Mouse (Mus musculus) liver, embryonic 13.5 days (tissue): ENCODE results near the gene Gpd1l. TPM values are rescaled to one million over a fixed set of nuclear protein-coding genes. Genes with fewer than 3 reads are reported as not detected.
"Not testable (repeated sequence)": the region's sequence is repeated elsewhere in the genome, so short reads cannot be mapped to it uniquely, and the experiment has no call there.

ENCODE experiments used
- ATAC-seq: fragments of 200-750 bp; cut with Nextera tagmentation; 2 replicates; pipeline ENCODE4 v1.8.0; 2017; ENCODE audit warnings: low read depth, mild to moderate bottlenecking, moderate number of reproducible peaks, moderate library complexity
- DNase-seq: peaks from one replicate; pipeline ENCODE4 v3.0.0; 2022
- H3K27ac ChIP-seq: fragments of 300-500 bp; sonication (generic); 2 replicates; pipeline ENCODE4 v1.5.1; 2015; ENCODE audit warnings: moderate library complexity, mild to moderate bottlenecking, inconsistent platforms
- H3K27me3 ChIP-seq: fragments of 300-500 bp; sonication (generic); 2 replicates; pipeline ENCODE4 v1.6.1; 2015; ENCODE audit warnings: mild to moderate bottlenecking, inconsistent platforms
- H3K36me3 ChIP-seq: fragments of 300-500 bp; sonication (generic); 2 replicates; pipeline ENCODE4 v1.6.1; 2015; ENCODE audit warnings: mild to moderate bottlenecking, inconsistent platforms
- H3K4me1 ChIP-seq: fragments of 300-500 bp; sonication (generic); replicated peaks from 2 replicates; pipeline ENCODE4 v1.6.1; 2015; ENCODE audit warnings: inconsistent platforms
- H3K4me2 ChIP-seq: fragments of 300-500 bp; sonication (generic); 2 replicates; pipeline ENCODE4 v1.6.1; 2015; ENCODE audit warnings: inconsistent platforms, mild to moderate bottlenecking, moderate library complexity
- H3K4me3 ChIP-seq: fragments of 300-500 bp; sonication (generic); replicated peaks from 2 replicates; pipeline ENCODE4 v1.5.1; 2015; ENCODE audit warnings: mild to moderate bottlenecking, inconsistent platforms
- H3K9ac ChIP-seq: fragments of 300-500 bp; sonication (generic); 2 replicates; pipeline ENCODE4 v1.6.1; 2015; ENCODE audit warnings: mild to moderate bottlenecking, inconsistent platforms
- H3K9me3 ChIP-seq: fragments of 300-500 bp; sonication (generic); replicated peaks from 2 replicates; pipeline ENCODE4 v1.6.1; 2016; ENCODE audit warnings: inconsistent platforms
- WGBS: fragments of 180-500 bp; shearing (Covaris S2); methylation state at CpG from one replicate; pipeline ENCODE4 v1.1.7; 2015; ENCODE audit not compliant: insufficient replicate concordance; 5-methylcytosine and 5-hydroxymethylcytosine counted together
- polyA plus RNA-seq: library from polyadenylated mRNA; unstranded; fragments of >200 nt; fragmentation: Nextera tagmentation; extraction: Ambion mirVana; gene quantifications from 2 replicates; pipeline ENCODE4 v1.2.1, GENCODE M21; 2015

Gene Gpd1l
- 7.2 and 8.5 TPM in 2 replicates for polyA plus RNA-seq

GRCm38 (mm10) chr9:114933723-114934171, at the start of gene Gpd1l:
Gpd1l (minus strand) TSS chr9:114933987.
- under 1% methylated on average over 30 of the region's 30 CpGs for WGBS
- ATAC-seq, result peak; percentile 98
- H3K9me3 ChIP-seq, result no peaks in the 10 kb centered on the region

GRCm38 (mm10) chr9:114982689-114983360, 49.0 kb upstream of the Gpd1l start, which contains the start of gene Rps27rt:
Rps27rt (minus strand) TSS chr9:114982739.
- peaks cover 32% of the 10 kb centered on the region for H3K27me3 ChIP-seq

More at GRCm38 (mm10) chr9:114933723-114934171, at the start of gene Gpd1l:
- H3K4me3 ChIP-seq, result peak within 1 kb of the TSS; percentile 75
- peak within 1 kb of the TSS; percentile 76 for H3K9ac ChIP-seq
- peaks cover 28% of the 10 kb centered on the region for H3K4me1 ChIP-seq
- peak within 1 kb of the TSS; percentile 72 for H3K27ac ChIP-seq
- no peaks in the 10 kb centered on the region for H3K36me3 ChIP-seq
- no peaks in the 10 kb centered on the region for H3K27me3 ChIP-seq
- H3K4me2 ChIP-seq, result peak within 1 kb of the TSS; percentile 93
- DNase-seq, result peak; percentile 94

GRCm38 (mm10) chr9:114979969-114980368, 46.2 kb upstream of the Gpd1l start:
- Histone ChIP-seq H3K4me2 (no peak overlapping the region), H3K4me3 (no peak overlapping the region)

More at GRCm38 (mm10) chr9:114982689-114983360, 49.0 kb upstream of the Gpd1l start, which contains the start of gene Rps27rt:
- H3K4me2 ChIP-seq, result no peak within 1 kb of the TSS
- H3K4me1 ChIP-seq, result peaks cover 3% of the 10 kb centered on the region
- H3K27ac ChIP-seq, result no peak within 1 kb of the TSS
- H3K4me3 ChIP-seq, result no peak within 1 kb of the TSS
- no peak for DNase-seq
- H3K9ac ChIP-seq, result no peak within 1 kb of the TSS
- H3K9me3 ChIP-seq, result peaks cover 2% of the 10 kb centered on the region; the same call in 1 of the 2 replicates
- 77% methylated on average over 16 of the region's 16 CpGs for WGBS
- no peak for ATAC-seq
- no peaks in the 10 kb centered on the region for H3K36me3 ChIP-seq

GRCm38 (mm10) chr9:114978281-114979111, 44.7 kb upstream of the Gpd1l start, which contains the start of gene Osbpl10:
Osbpl10 (plus strand) TSS chr9:114978569.
- Histone ChIP-seq H3K27me3 (peaks cover 56% of the 10 kb centered on the region), H3K4me2 (peak within 1 kb of the TSS; percentile 68), H3K36me3 (no peaks in the 10 kb centered on the region), H3K4me1 (peaks cover 5% of the 10 kb centered on the region), H3K9me3 (no peaks in the 10 kb centered on the region), H3K9ac (peak within 1 kb of the TSS; percentile 39; the same call in 1 of the 2 replicates), H3K27ac (no peak within 1 kb of the TSS), H3K4me3 (peak within 1 kb of the TSS; percentile 57)
- ATAC-seq, result peak; percentile 36; the same call in 1 of the 2 replicates
- 1% methylated on average over 51 of the region's 86 CpGs for WGBS
- no peak for DNase-seq

More at GRCm38 (mm10) chr9:114979969-114980368, 46.2 kb upstream of the Gpd1l start:
- WGBS, result 49% methylated on average over 6 of the region's 6 CpGs
- no peak overlapping the region for H3K27ac ChIP-seq
- H3K9ac ChIP-seq, result no peak overlapping the region
- DNase-seq (no peak), ATAC-seq (no peak)
- peaks cover 56% of the 10 kb centered on the region for H3K27me3 ChIP-seq
- H3K4me1 ChIP-seq, result peaks cover 5% of the 10 kb centered on the region
- no peaks in the 10 kb centered on the region for H3K36me3 ChIP-seq
- peaks cover 2% of the 10 kb centered on the region; the same call in 1 of the 2 replicates for H3K9me3 ChIP-seq

GRCm38 (mm10) chr9:114977461-114978280, 43.9 kb upstream of the Gpd1l start:
- Histone ChIP-seq H3K27me3 (peaks cover 56% of the 10 kb centered on the region), H3K9ac (peak overlapping the region; percentile 39; the same call in 1 of the 2 replicates), H3K36me3 (no peaks in the 10 kb centered on the region), H3K4me3 (peak overlapping the region; percentile 57), H3K9me3 (no peaks in the 10 kb centered on the region), H3K27ac (no peak overlapping the region), H3K4me1 (peaks cover 5% of the 10 kb centered on the region), H3K4me2 (peak overlapping the region; percentile 68)
- DNase-seq (no peak), ATAC-seq (no peak; the same call in 1 of the 2 replicates)
- 6% methylated on average over 31 of the region's 31 CpGs for WGBS

DNA sequence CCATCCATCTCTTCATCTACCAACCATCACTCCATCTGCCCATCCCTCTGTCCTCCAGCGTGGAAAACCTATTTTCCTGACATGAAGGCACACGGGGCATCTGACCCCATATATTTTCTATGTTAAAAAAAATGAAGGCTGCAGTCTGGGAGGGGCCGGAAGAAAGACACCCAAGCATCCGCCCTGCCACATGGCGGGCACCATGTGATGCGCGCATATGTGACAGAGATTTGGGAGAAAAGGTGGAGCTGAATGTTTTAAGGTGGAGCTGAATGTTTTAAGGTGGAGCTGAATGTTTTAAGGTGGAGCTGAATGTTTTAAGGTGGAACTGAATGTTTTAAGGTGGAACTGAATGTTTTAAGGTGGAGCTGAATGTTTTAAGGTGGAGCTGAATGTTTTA, 32.5 kb upstream of the Gpd1l start:
- not testable (repeated sequence) for H3K9ac ChIP-seq, H3K9me3 ChIP-seq, ATAC-seq, H3K27ac ChIP-seq, H3K36me3 ChIP-seq, H3K4me2 ChIP-seq, H3K27me3 ChIP-seq, H3K4me3 ChIP-seq, DNase-seq, H3K4me1 ChIP-seq
- 72% methylated on average over 7 of the region's 7 CpGs for WGBS

DNA sequence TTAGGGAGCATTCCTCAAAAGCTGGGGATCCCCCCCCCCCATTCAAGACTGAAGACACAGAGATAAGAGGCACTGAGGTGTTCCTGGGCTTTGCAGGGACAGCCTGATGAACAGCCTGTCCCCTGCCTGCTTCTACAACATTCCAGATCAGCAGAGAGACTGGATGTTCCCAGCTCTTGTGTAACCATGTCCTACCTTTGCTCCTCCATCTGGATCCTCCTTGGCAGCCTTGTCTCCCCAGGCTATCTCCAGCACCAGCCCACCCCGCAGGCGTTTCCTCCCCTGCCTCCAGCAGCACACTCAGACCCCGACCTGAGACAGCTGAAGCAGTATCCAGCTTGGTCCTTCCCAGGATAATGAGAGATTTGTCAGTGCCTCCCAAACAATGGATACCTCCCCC, 30.3 kb upstream of the Gpd1l start:
- H3K4me3 ChIP-seq, result no peak overlapping the region
- H3K4me1 ChIP-seq, result no peaks in the 10 kb centered on the region
- DNase-seq (no peak), ATAC-seq (no peak)
- H3K9ac ChIP-seq, result no peak overlapping the region
- no peaks in the 10 kb centered on the region for H3K36me3 ChIP-seq
- no peak overlapping the region for H3K27ac ChIP-seq
- 0 out of 2 replicates have a peak, but pooled peaks cover 2% of the 10 kb centered on the region for H3K9me3 ChIP-seq
- no peaks in the 10 kb centered on the region for H3K27me3 ChIP-seq
- 21% methylated on average over 3 of the region's 3 CpGs for WGBS
- H3K4me2 ChIP-seq, result no peak overlapping the region

DNA sequence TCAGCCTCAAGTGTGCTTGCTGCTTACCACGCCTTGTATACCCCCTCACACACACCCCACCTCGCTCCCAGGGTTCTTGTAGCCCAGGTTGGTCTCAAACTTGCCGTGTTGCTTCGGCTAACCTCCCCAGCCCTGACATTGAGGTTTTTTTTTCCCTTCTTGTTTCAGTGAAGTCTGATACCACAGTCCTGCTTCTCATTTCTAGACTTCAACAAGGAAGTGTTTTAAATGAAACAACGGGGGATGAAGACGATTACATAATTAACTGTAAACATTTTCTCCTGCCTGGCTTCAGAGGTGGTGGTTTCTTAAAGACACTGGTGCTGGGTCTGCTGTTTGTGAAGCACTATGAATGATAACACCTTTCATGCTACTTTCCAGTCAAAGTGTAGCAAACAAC, 27.1 kb upstream of the Gpd1l start:
- Histone ChIP-seq H3K27ac (no peak overlapping the region), H3K36me3 (no peaks in the 10 kb centered on the region), H3K4me2 (no peak overlapping the region), H3K9me3 (0 out of 2 replicates have a peak, but pooled peaks cover 2% of the 10 kb centered on the region), H3K4me3 (no peak overlapping the region), H3K27me3 (no peaks in the 10 kb centered on the region), H3K4me1 (no peaks in the 10 kb centered on the region), H3K9ac (no peak overlapping the region)
- no peak for DNase-seq
- ATAC-seq, result no peak
- WGBS, result 55% methylated on average over 6 of the region's 6 CpGs

DNA sequence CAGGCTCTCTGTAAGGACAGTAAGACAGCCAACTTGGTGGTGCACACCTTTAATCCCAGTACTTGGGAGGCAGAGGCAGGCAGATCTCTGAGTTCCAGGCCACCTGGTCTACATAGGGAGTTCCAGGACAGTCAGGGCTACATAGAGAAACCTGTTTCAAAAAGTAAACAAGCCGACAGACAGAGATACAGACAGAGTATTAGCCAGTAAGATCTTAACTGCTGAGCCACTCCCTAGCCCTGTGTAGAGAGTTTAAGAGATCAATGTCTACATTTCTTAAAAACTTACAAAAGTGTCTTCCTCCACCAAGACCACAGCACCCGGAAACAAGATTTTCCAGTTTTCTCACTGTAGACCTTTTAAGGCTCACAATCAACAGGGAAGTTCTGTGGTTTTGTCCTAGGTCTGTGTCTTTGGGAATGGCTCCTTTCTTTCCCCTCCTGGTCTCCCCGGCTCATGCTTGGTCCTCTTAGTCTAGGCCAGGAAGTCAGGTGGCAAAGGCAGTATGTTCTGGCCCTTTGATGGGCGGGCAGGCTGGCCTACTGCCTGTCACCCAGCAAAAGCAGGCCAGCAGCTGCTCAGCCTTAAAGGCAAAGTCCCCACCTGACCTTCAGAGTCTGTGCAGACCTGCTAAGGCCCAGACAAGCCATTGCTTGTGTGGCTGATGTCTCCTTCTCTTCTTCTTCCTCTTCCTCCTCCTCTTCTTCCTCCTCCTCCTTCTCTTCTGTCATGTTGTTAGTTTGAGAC, 26.4 kb upstream of the Gpd1l start:
- Histone ChIP-seq H3K27ac (no peak overlapping the region), H3K9ac (no peak overlapping the region), H3K27me3 (no peaks in the 10 kb centered on the region), H3K9me3 (0 out of 2 replicates have a peak, but pooled peaks cover 2% of the 10 kb centered on the region), H3K4me3 (no peak overlapping the region), H3K4me2 (no peak overlapping the region), H3K4me1 (0 out of 2 replicates have a peak, but pooled peaks cover under 1% of the 10 kb centered on the region), H3K36me3 (no peaks in the 10 kb centered on the region)
- WGBS, result 54% methylated on average over 4 of the region's 4 CpGs
- DNase-seq (no peak), ATAC-seq (no peak)

DNA sequence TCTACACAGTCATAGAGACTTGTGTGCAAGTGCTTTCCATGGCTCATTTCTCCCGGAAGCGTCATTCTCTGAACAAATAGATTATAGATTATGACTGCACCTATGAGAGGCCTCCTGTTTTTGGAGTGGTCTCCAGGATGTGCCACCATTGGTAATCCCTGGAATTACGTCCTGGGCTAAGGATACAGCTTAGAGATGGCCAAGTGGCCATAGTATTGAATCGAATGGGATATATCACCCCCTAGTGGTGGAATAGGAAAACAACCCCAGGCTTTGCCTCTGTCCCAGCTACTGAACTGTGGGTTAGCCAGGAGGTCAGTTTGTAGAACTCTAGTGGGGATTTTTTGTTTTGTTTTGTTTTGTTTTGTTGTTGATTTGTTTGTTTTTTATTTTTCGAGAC, 23.2 kb upstream of the Gpd1l start:
- ATAC-seq, result no peak

More for the DNA sequence above, 23.2 kb upstream of the Gpd1l start:
- peaks cover 9% of the 10 kb centered on the region; the same call in 1 of the 2 replicates for H3K4me1 ChIP-seq
- H3K4me2 ChIP-seq, result no peak overlapping the region
- no peak overlapping the region for H3K27ac ChIP-seq
- no peak overlapping the region for H3K9ac ChIP-seq
- H3K4me3 ChIP-seq, result no peak overlapping the region
- no peaks in the 10 kb centered on the region for H3K27me3 ChIP-seq
- H3K36me3 ChIP-seq, result no peaks in the 10 kb centered on the region; the same call in 1 of the 2 replicates
- 38% methylated on average over 5 of the region's 5 CpGs for WGBS
- H3K9me3 ChIP-seq, result no peaks in the 10 kb centered on the region
- DNase-seq, result no peak
